Mouse (Mus musculus) heart, postnatal 0 days (tissue): ENCODE results near the gene Cmtm2b.

Experiments
- CTCF ChIP-seq: IDR thresholded peaks from 2 replicates; pipeline ENCODE4 v1.5.1; 2016; ENCODE audit warnings: antibody characterized with exemption, control low read depth, low read depth
- EP300 ChIP-seq: IDR thresholded peaks from 2 replicates; pipeline ENCODE4 v1.6.1; 2016; ENCODE audit warnings: antibody characterized with exemption, low read depth

DNA sequence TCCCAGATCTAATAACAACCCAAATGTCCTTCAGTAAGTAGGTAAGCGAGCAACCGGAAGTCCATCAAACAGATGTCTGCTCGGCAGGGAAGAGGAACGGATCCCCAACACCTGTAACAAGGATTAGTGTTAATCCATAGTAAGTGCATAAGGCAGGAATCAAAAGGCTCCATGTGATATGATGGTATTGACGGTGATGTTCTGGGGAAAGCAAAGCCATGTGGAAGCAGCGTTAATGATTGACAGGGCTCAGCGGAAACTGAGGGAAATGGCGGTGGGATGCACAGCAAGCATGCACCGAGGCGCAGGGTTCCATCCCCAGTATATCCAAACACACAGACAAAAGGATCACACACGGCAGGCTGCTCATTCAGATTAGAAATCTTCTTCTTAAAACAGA lies 52.2 kb downstream of the Cmtm2b start:
- TF ChIP-seq CTCF (no peak), EP300 (no peak)
